Mouse (Mus musculus): ENCODE measurements around the gene F11r.

DNA sequence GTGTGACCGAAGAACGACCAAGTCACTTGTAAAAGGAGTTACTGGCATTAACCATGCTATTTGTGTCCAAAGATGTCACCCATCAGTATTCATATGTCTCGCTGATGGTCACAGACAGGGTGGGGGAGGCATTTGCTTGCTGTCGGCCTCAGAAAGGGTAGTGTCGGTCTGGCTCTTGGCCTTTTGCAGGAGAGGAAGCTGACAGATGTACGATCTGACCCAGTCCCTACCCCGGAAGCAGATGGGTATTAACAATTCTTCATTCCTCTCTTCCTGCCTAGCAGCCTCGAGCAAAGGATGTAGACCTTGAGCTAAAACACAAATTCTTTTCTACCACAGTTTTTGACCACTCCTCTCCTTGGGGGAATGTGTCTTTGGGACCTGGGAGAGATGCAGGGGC lies 39.8 kb downstream of the F11r start:
- no peak for TF ChIP-seq CTCF (IDR thresholded peaks at IDR 0.05; ENCODE audit: low read depth, low read length)
- TF ChIP-seq POLR2A (IDR thresholded peaks at IDR 0.05; ENCODE audit: borderline replicate concordance, low read depth, low read length): no peak

All from bone marrow macrophage, adult 2 months (primary cell).